Comparison of ENCODE assay signal across 22 mouse cellular contexts in the genomic region with DNA sequence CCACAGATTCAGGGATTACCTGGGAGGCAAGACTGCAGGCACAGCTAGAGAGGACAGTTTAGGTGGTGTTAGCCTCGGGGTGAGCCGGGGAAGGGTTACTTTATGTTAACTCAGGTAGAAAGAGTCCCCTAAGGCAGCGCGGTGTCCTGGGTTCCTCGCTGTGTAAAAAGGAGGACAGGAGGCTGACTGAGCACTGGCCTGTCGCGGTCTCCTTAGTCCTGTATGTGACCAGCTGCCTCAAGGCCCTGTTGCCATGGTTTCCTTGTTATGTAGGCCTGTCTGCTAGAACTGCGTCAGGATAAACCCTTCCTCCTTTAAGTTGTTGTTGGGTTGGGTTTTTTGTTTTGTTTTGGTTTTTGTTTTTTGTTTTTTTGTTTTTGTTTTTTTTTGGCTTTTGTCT.
A peak's percentile ranks its signal among the peaks of the same experiment; 100 is the strongest.
DNase-seq lines count a peak whose midpoint lies in the region; ATAC-seq and TF ChIP-seq lines count a peak whose summit lies in the region.
"Had no signal": no experiment of that assay in that cellular context is flagged by ENCODE, and none has a peak within 500 bp of the region (broad histone marks: within the 10 kb centered on the region; RNA-seq: fewer than 3 reads in every experiment).

No protein-coding gene starts in this region.

- H3K4me2 ChIP-seq in midbrain, embryonic 15.5 days = no peak overlapping the region
- H3K4me2 ChIP-seq: embryonic facial prominence, embryonic 15.5 days; forebrain, embryonic 12.5 days had no signal

- WGBS in midbrain, embryonic 10.5 days = 27% methylated on average over 8 of the region's 8 CpGs
- WGBS in midbrain, embryonic 15.5 days = 33% methylated on average over 8 of the region's 8 CpGs

- H3K36me3 ChIP-seq in midbrain, embryonic 10.5 days = no peaks in the 10 kb centered on the region
- H3K36me3 ChIP-seq in midbrain, embryonic 15.5 days (replicated peaks) = no peaks in the 10 kb centered on the region
- H3K36me3 ChIP-seq: embryonic facial prominence, embryonic 15.5 days; forebrain, embryonic 12.5 days; hindbrain, embryonic 10.5 days; limb, embryonic 10.5 days had no signal

- no peak overlapping the region for H3K4me3 ChIP-seq in midbrain, embryonic 10.5 days
- no peak overlapping the region for H3K4me3 ChIP-seq in midbrain, embryonic 15.5 days
- no peak overlapping the region for H3K4me3 ChIP-seq in embryonic fibroblast, embryonic 13.5 days (ENCODE audit: insufficient read depth, low read length)
- H3K4me3 ChIP-seq: embryonic facial prominence, embryonic 15.5 days; forebrain, embryonic 12.5 days; hindbrain, embryonic 10.5 days; limb, embryonic 10.5 days had no signal

- TF ChIP-seq CTCF in embryonic fibroblast, embryonic 13.5 days (IDR thresholded peaks at IDR 0.05; ENCODE audit: borderline replicate concordance, insufficient read depth, low read length) = no peak

- TF ChIP-seq POLR2A in embryonic fibroblast, embryonic 13.5 days (IDR thresholded peaks at IDR 0.05; ENCODE audit: low read depth, low read length) = no peak

- H3K4me1 ChIP-seq in midbrain, embryonic 10.5 days = peaks cover 27% of the 10 kb centered on the region
- peaks cover 11% of the 10 kb centered on the region; the same call in 1 of the 2 replicates for H3K4me1 ChIP-seq in midbrain, embryonic 15.5 days
- peaks cover 14% of the 10 kb centered on the region for H3K4me1 ChIP-seq in embryonic fibroblast, embryonic 13.5 days (ENCODE audit: control insufficient read depth, insufficient read depth, low read length)

- H3K27ac ChIP-seq in midbrain, embryonic 10.5 days (replicated peaks) = no peak overlapping the region
- no peak overlapping the region for H3K27ac ChIP-seq in midbrain, embryonic 15.5 days
- peak overlapping the region; percentile 98 for H3K27ac ChIP-seq in embryonic fibroblast, embryonic 13.5 days (ENCODE audit: insufficient read depth, low read length)
- H3K27ac ChIP-seq: embryonic facial prominence, embryonic 15.5 days; forebrain, embryonic 12.5 days; hindbrain, embryonic 10.5 days; limb, embryonic 10.5 days had no signal

- ATAC-seq in midbrain, embryonic 15.5 days (replicated peaks) = no peak
- no peak for ATAC-seq in erythroblast, adult 5-6 weeks (replicated peaks; ENCODE audit: low FRiP score, poor library complexity, severe bottlenecking)
- ATAC-seq: CD4-positive, CD25-positive, alpha-beta regulatory T cell, adult 4 months had no signal

- peak; percentile 63 for DNase-seq in embryo, embryonic 10 days (ENCODE audit: low spot score)
- DNase-seq in embryo, embryonic 9.5 days (ENCODE audit: extremely low spot score) = no peak
- peak; percentile 41 for DNase-seq in midbrain, embryonic 10.5 days (ENCODE audit: low spot score)
- peak; percentile 69 for DNase-seq in retina, postnatal 1 day
- DNase-seq in right cerebral cortex, postnatal 25 days = no peak
- DNase-seq: adrenal gland, postnatal 36 days; cerebellum, adult 2 months; gastrocnemius, postnatal 25 days; kidney, adult 8-10 months; kidney, postnatal 25 days; layer of hippocampus, adult 9-11 months; lung, adult 2 months; lung, postnatal 36 days; thymus, postnatal 14 days had no signal

- H3K9ac ChIP-seq in midbrain, embryonic 15.5 days = no peak overlapping the region
- H3K9ac ChIP-seq: embryonic facial prominence, embryonic 15.5 days; forebrain, embryonic 12.5 days had no signal

- no peaks in the 10 kb centered on the region for H3K9me3 ChIP-seq in midbrain, embryonic 10.5 days (replicated peaks)
- no peaks in the 10 kb centered on the region for H3K9me3 ChIP-seq in midbrain, embryonic 15.5 days
- H3K9me3 ChIP-seq: embryonic facial prominence, embryonic 15.5 days; forebrain, embryonic 12.5 days; hindbrain, embryonic 10.5 days; limb, embryonic 10.5 days had no signal

- no peaks in the 10 kb centered on the region for H3K27me3 ChIP-seq in midbrain, embryonic 10.5 days (ENCODE audit: low read depth, poor library complexity, severe bottlenecking)
- no peaks in the 10 kb centered on the region for H3K27me3 ChIP-seq in midbrain, embryonic 15.5 days (replicated peaks)
- H3K27me3 ChIP-seq: embryonic facial prominence, embryonic 15.5 days; forebrain, embryonic 12.5 days had no signal

Comparison
In these comparisons a context has a peak if more than half of its experiments do, and no peak if none do; other contexts are left out.
1. DNase-seq: peak in embryo, embryonic 10 days (single experiment), midbrain, embryonic 10.5 days (single experiment) and retina, postnatal 1 day (single experiment); none in embryo, embryonic 9.5 days (single experiment) and right cerebral cortex, postnatal 25 days (single experiment).